12 mouse cellular contexts compared by ENCODE assay signal in genomic region chr8:119784141-119784574, GRCm38 (mm10). TPM values are rescaled to one million over a fixed set of nuclear protein-coding genes. Genes with fewer than 3 reads are reported as not detected.
DNase-seq lines count a peak whose midpoint lies in the region; ATAC-seq and TF ChIP-seq lines count a peak whose summit lies in the region.
"Had no signal": no experiment of that assay in that cellular context is flagged by ENCODE, and none has a peak within 500 bp of the region (broad histone marks: within the 10 kb centered on the region; RNA-seq: fewer than 3 reads in every experiment).

No protein-coding gene starts in this region.

- H3K9me3 ChIP-seq in heart, embryonic 10.5 days = no peaks in the 10 kb centered on the region
- H3K9me3 ChIP-seq in midbrain, embryonic 11.5 days (ENCODE audit: control insufficient read depth, low read length) = no peaks in the 10 kb centered on the region
- H3K9me3 ChIP-seq in midbrain, postnatal 0 days (ENCODE audit: low read length) = no peaks in the 10 kb centered on the region

- peak overlapping the region; percentile 12; the same call in 1 of the 2 replicates for H3K9ac ChIP-seq in midbrain, embryonic 11.5 days (ENCODE audit: low read length)
- no peak overlapping the region for H3K9ac ChIP-seq in midbrain, postnatal 0 days (replicated peaks; ENCODE audit: low read length, poor library complexity, severe bottlenecking)

- no peak for TF ChIP-seq CTCF in midbrain, postnatal 0 days (IDR thresholded peaks at IDR 0.05)

- intact Hi-C loops in heart, postnatal 14 days (cut with DNase I) = loop anchor here (10.0 kb wide), 2 partner anchors 291 to 339 kb away; partner anchors contain the start of gene Necab2

- 32% methylated on average over 9 of the region's 9 CpGs for WGBS in heart, embryonic 10.5 days
- 42% methylated on average over 9 of the region's 9 CpGs for WGBS in midbrain, embryonic 11.5 days
- WGBS in midbrain, postnatal 0 days = 53% methylated on average over 9 of the region's 9 CpGs

- peaks cover 39% of the 10 kb centered on the region for H3K4me1 ChIP-seq in heart, embryonic 10.5 days
- H3K4me1 ChIP-seq in midbrain, embryonic 11.5 days (ENCODE audit: control insufficient read depth, insufficient read depth, low read length) = peaks cover 13% of the 10 kb centered on the region; the same call in 1 of the 2 replicates
- peaks cover 2% of the 10 kb centered on the region; the same call in 1 of the 2 replicates for H3K4me1 ChIP-seq in midbrain, postnatal 0 days (ENCODE audit: insufficient read depth, low read length)

- no peak for DNase-seq in heart, embryonic 10.5 days (ENCODE audit: low spot score)
- DNase-seq in heart, postnatal 14 days = no peak
- DNase-seq in midbrain, embryonic 11.5 days (ENCODE audit: low spot score, missing footprints) = no peak
- no peak for DNase-seq in midbrain, postnatal 0 days (ENCODE audit: low spot score)
- DNase-seq in thymus, postnatal 4 days = peak; percentile 70
- DNase-seq in adrenal gland, adult 8-10 months = no peak
- DNase-seq in layer of hippocampus, adult 9-11 months = no peak
- DNase-seq: cerebellum, postnatal 14 days; layer of hippocampus, postnatal 36 days; retina, postnatal 1 day had no signal

- H3K4me3 ChIP-seq in heart, embryonic 10.5 days = no peak overlapping the region
- no peak overlapping the region for H3K4me3 ChIP-seq in midbrain, embryonic 11.5 days (ENCODE audit: low read depth, low read length)
- no peak overlapping the region for H3K4me3 ChIP-seq in midbrain, postnatal 0 days (ENCODE audit: low read depth, low read length)

- no peak for ATAC-seq in midbrain, embryonic 11.5 days (ENCODE audit: low FRiP score)
- ATAC-seq in midbrain, postnatal 0 days (ENCODE audit: low FRiP score) = no peak
- peak; percentile 69 for ATAC-seq in neutrophil, adult 5-6 weeks (ENCODE audit: extremely low read depth, insufficient number of reproducible peaks, low FRiP score, poor library complexity, severe bottlenecking)
- ATAC-seq: hindbrain, postnatal 0 days had no signal

- no peaks in the 10 kb centered on the region for H3K36me3 ChIP-seq in heart, embryonic 10.5 days
- H3K36me3 ChIP-seq in midbrain, embryonic 11.5 days (ENCODE audit: control insufficient read depth, insufficient read depth, low read length) = no peaks in the 10 kb centered on the region
- H3K36me3 ChIP-seq in midbrain, postnatal 0 days (ENCODE audit: insufficient read depth, low read length) = no peaks in the 10 kb centered on the region

- H3K27ac ChIP-seq in heart, embryonic 10.5 days = peak overlapping the region; percentile 75
- no peak overlapping the region for H3K27ac ChIP-seq in midbrain, embryonic 11.5 days (ENCODE audit: low read depth, low read length)
- no peak overlapping the region for H3K27ac ChIP-seq in midbrain, postnatal 0 days (ENCODE audit: low read depth, low read length)
- H3K27ac ChIP-seq: hindbrain, postnatal 0 days had no signal

- H3K27me3 ChIP-seq in heart, embryonic 10.5 days (ENCODE audit: insufficient read depth, poor library complexity, severe bottlenecking) = peaks cover 44% of the 10 kb centered on the region
- H3K27me3 ChIP-seq in midbrain, embryonic 11.5 days (ENCODE audit: control insufficient read depth, insufficient read depth, low read length) = no peaks in the 10 kb centered on the region
- H3K27me3 ChIP-seq in midbrain, postnatal 0 days (ENCODE audit: insufficient read depth, low read length) = no peaks in the 10 kb centered on the region

- H3K4me2 ChIP-seq in midbrain, embryonic 11.5 days = no peak overlapping the region
- no peak overlapping the region for H3K4me2 ChIP-seq in midbrain, postnatal 0 days (ENCODE audit: low read depth, low read length, poor library complexity, severe bottlenecking)

RNA-seq across cellular contexts. Expression of gene Tldc1, which starts 5.9 kb away (rescaled TPM):
- polyA plus RNA-seq in heart, embryonic 10.5 days (2016; fragmentation: Nextera tagmentation; extraction: Ambion mirVana) = 14.5 and 19.8 TPM in 2 replicates
- 10 to 100 TPM; 11.6 to 14.6 TPM for total RNA-seq in heart, postnatal 14 days (2021)
- 6.8 and 7.1 TPM in 2 replicates for polyA plus RNA-seq in midbrain, embryonic 11.5 days (2014; fragmentation: Nextera tagmentation; extraction: Ambion mirVana)
- total RNA-seq in midbrain, postnatal 0 days (2014; rRNA removed) = 18.5 and 20.4 TPM in 2 replicates
- 6.7 and 7.4 TPM in 2 replicates for polyA plus RNA-seq in midbrain, postnatal 0 days (2015; fragmentation: Nextera tagmentation; extraction: Ambion mirVana)
- 4.1 and 4.2 TPM in 2 replicates for total RNA-seq in neutrophil, adult 5-6 weeks (2017)
- total RNA-seq in adrenal gland, adult 8-10 months (2022) = 10 to 100 TPM; 16.1 to 18.1 (median 17.1) TPM

RNA-seq across cellular contexts. Expression of gene Cotl1, which starts 56.2 kb away (rescaled TPM):
- polyA plus RNA-seq in heart, embryonic 10.5 days (2016; fragmentation: Nextera tagmentation; extraction: Ambion mirVana) = 55.7 and 62.0 TPM in 2 replicates
- 10 to 100 TPM; 26.1 to 29.3 TPM for total RNA-seq in heart, postnatal 14 days (2021)
- polyA plus RNA-seq in midbrain, embryonic 11.5 days (2014; fragmentation: Nextera tagmentation; extraction: Ambion mirVana) = 411 and 445 TPM in 2 replicates
- total RNA-seq in midbrain, postnatal 0 days (2014; rRNA removed) = 223 and 238 TPM in 2 replicates
- polyA plus RNA-seq in midbrain, postnatal 0 days (2015; fragmentation: Nextera tagmentation; extraction: Ambion mirVana) = 112 and 119 TPM in 2 replicates
- 348 and 428 TPM in 2 replicates for total RNA-seq in neutrophil, adult 5-6 weeks (2017)
- total RNA-seq in adrenal gland, adult 8-10 months (2022) = 10 to 100 TPM; 38.1 to 64.0 (median 54.4) TPM
